Mouse (Mus musculus): ENCODE results near the gene Necap1. TPM values are rescaled to one million over a fixed set of nuclear protein-coding genes. Genes with fewer than 3 reads are reported as not detected.

Gene Necap1
- polyA plus RNA-seq, 1 experiment, result 174 TPM

DNA sequence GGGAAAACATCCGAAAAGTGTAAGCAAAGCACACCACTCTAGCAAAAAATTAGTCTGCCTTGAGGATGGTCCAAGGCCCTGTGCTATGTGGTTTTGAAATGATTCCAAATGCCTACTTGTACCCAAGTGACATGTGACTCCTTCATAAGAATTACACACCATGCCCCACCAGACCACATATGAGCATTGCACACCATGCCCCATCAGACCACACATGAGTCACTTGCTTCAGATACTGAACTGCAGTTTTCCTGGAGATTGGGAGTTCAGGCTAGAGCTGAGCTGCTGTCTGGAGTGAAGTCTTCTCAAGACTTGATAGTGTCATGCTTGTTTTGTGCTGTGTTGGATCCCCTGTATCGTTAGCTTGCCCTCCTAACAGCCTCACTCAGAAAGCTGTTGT, 15.3 kb downstream of the Necap1 start:
- H3K27me3 ChIP-seq (ENCODE audit: control insufficient read depth, insufficient read depth, low read length), result no peaks in the 10 kb centered on the region
- DNase-seq, result no peak

DNA sequence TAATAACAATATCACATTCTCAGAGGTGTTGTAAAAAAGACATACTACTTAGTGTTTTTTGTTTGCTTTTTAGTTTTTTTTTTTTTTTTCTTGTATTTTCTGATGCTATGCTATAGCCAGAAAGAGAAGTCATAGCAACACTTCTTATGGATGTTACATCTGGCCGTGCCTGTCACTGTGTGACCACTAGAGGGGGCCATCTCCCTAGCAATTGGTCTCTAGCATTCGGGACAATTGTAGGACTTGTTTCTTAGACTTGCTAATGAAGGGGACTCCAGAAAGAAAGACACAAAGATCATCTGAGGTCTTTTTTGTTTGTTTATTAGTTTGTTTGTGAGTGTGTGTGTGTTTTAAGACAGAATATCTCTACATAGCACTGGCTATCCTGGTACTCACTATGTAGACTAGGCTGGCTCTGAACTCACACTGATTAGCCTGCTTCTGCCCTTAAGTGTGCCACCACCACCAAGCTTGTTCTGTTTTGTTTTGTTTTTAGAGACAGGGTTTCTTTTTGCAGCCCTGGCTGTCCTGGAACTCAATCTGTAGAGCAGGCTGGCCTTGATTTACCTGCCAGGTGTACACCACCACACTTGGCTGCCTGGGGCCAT, 18.3 kb downstream of the Necap1 start:
- no peak overlapping the region for H3K4me3 ChIP-seq (replicated peaks; ENCODE audit: insufficient read depth, low read depth, low read length)
- no peak overlapping the region for H3K27ac ChIP-seq (ENCODE audit: insufficient read depth, low read length)
- peak; percentile 30 to 39 for DNase-seq
- no peak for TF ChIP-seq POLR2A (IDR thresholded peaks at IDR 0.05; ENCODE audit: borderline replicate concordance, insufficient read depth, low read length)
- peak; percentile 68 for TF ChIP-seq CTCF (IDR thresholded peaks at IDR 0.05; ENCODE audit: borderline replicate concordance, insufficient read depth, low read depth, low read length)
- 7% methylated on average over 2 of the region's 2 CpGs for WGBS
- no peaks in the 10 kb centered on the region for H3K27me3 ChIP-seq (ENCODE audit: control insufficient read depth, insufficient read depth, low read length)
- no peaks in the 10 kb centered on the region for H3K4me1 ChIP-seq (ENCODE audit: control insufficient read depth, insufficient read depth, low read length)

More for the DNA sequence above, 15.3 kb downstream of the Necap1 start:
- TF ChIP-seq CTCF (IDR thresholded peaks at IDR 0.05; ENCODE audit: borderline replicate concordance, insufficient read depth, low read depth, low read length), result no peak
- TF ChIP-seq POLR2A (IDR thresholded peaks at IDR 0.05; ENCODE audit: borderline replicate concordance, insufficient read depth, low read length), result no peak
- 93% methylated on average over 2 of the region's 2 CpGs for WGBS
- Histone ChIP-seq H3K4me3 (replicated peaks; ENCODE audit: insufficient read depth, low read depth, low read length) (no peak overlapping the region), H3K4me1 (ENCODE audit: control insufficient read depth, insufficient read depth, low read length) (no peaks in the 10 kb centered on the region), H3K27ac (ENCODE audit: insufficient read depth, low read length) (no peak overlapping the region)

- WGBS, result 77% methylated on average over 4 of the region's 4 CpGs
- no peak overlapping the region for H3K4me3 ChIP-seq (replicated peaks; ENCODE audit: insufficient read depth, low read depth, low read length)
- no peak for DNase-seq
Measured at GRCm38 (mm10) chr6:122919922-122920321, 45.6 kb downstream of the Necap1 start.

GRCm38 (mm10) chr6:122921451-122921850, 47.2 kb downstream of the Necap1 start, which contains the start of gene Clec4a1:
Clec4a1 (plus strand) TSS chr6:122921848.
- Histone ChIP-seq H3K27me3 (ENCODE audit: control insufficient read depth, insufficient read depth, low read length) (no peaks in the 10 kb centered on the region), H3K27ac (ENCODE audit: insufficient read depth, low read length) (no peak within 1 kb of the TSS), H3K4me3 (replicated peaks; ENCODE audit: insufficient read depth, low read depth, low read length) (no peak within 1 kb of the TSS), H3K4me1 (ENCODE audit: control insufficient read depth, insufficient read depth, low read length) (no peaks in the 10 kb centered on the region)
- no peak for DNase-seq
- WGBS, result 52% methylated on average over 4 of the region's 4 CpGs
- no peak for TF ChIP-seq CTCF (IDR thresholded peaks at IDR 0.05; ENCODE audit: borderline replicate concordance, insufficient read depth, low read depth, low read length)

More at GRCm38 (mm10) chr6:122919922-122920321, 45.6 kb downstream of the Necap1 start:
- H3K27me3 ChIP-seq (ENCODE audit: control insufficient read depth, insufficient read depth, low read length), result no peaks in the 10 kb centered on the region
- TF ChIP-seq POLR2A (IDR thresholded peaks at IDR 0.05; ENCODE audit: borderline replicate concordance, insufficient read depth, low read length) (no peak), CTCF (IDR thresholded peaks at IDR 0.05; ENCODE audit: borderline replicate concordance, insufficient read depth, low read depth, low read length) (no peak)
- no peaks in the 10 kb centered on the region for H3K4me1 ChIP-seq (ENCODE audit: control insufficient read depth, insufficient read depth, low read length)
- no peak overlapping the region for H3K27ac ChIP-seq (ENCODE audit: insufficient read depth, low read length)

DNA sequence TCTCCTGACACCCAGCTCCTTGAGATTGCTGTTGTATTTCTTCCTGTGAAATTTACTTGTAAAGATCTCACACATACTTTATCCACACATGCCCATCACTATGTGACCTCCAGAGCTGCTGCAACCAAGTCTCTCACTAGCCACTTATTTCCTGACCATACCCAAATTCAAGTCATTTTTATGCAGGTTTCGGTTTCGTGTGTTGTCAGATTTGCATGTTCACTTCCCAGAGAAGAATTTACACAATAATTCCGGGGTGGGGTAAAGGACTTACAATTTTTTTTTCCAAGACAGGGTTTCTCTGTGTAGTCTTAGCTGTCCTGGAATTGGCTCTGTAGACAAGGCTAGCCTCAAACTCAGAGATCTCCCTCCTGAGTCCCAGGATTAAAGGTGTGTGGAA, 60.6 kb downstream of the Necap1 start:
- Histone ChIP-seq H3K4me3 (replicated peaks; ENCODE audit: insufficient read depth, low read depth, low read length) (no peak overlapping the region), H3K27me3 (ENCODE audit: control insufficient read depth, insufficient read depth, low read length) (no peaks in the 10 kb centered on the region), H3K27ac (ENCODE audit: insufficient read depth, low read length) (no peak overlapping the region), H3K4me1 (ENCODE audit: control insufficient read depth, insufficient read depth, low read length) (no peaks in the 10 kb centered on the region)
- TF ChIP-seq CTCF (IDR thresholded peaks at IDR 0.05; ENCODE audit: borderline replicate concordance, insufficient read depth, low read depth, low read length), result no peak
- no peak for TF ChIP-seq POLR2A (IDR thresholded peaks at IDR 0.05; ENCODE audit: borderline replicate concordance, insufficient read depth, low read length)
- 89% methylated on average over 3 of the region's 3 CpGs for WGBS
- DNase-seq, result no peak

Other genes starting within 250 kb of the Necap1 start
- not detected in 2 replicates for gene Dppa3, start 248.1 kb upstream of the Necap1 start, polyA plus RNA-seq (2012; rRNA removed)
- 0.07 and 0.13 TPM in 2 replicates for gene Nanog, start 167.0 kb upstream of the Necap1 start, polyA plus RNA-seq (2012; rRNA removed)
- gene Slc2a3, start 72.8 kb upstream of the Necap1 start, polyA plus RNA-seq (2012; rRNA removed), result 102 and 112 TPM in 2 replicates
- gene Foxj2, start 54.6 kb upstream of the Necap1 start, polyA plus RNA-seq (2012; rRNA removed), result 17.7 and 18.2 TPM in 2 replicates
- gene C3ar1, start 18.3 kb upstream of the Necap1 start, polyA plus RNA-seq (2012; rRNA removed), result 0.38 and 0.44 TPM in 2 replicates
- gene Clec4a1, start 47.4 kb downstream of the Necap1 start, polyA plus RNA-seq (2012; rRNA removed), result 0.13 and 0.16 TPM in 2 replicates
- gene Clec4a3, start 78.0 kb downstream of the Necap1 start, polyA plus RNA-seq (2012; rRNA removed), result 0.11 and 0.21 TPM in 2 replicates
- gene Clec4a4, start 115.9 kb downstream of the Necap1 start, polyA plus RNA-seq (2012; rRNA removed), result not detected in 2 replicates
- not detected in 2 replicates for gene Clec4b1, start 175.5 kb downstream of the Necap1 start, polyA plus RNA-seq (2012; rRNA removed)
- 0.32 and 0.44 TPM in 2 replicates for gene Clec4a2, start 232.0 kb downstream of the Necap1 start, polyA plus RNA-seq (2012; rRNA removed)

Measured in cerebellum, adult 2 months (tissue).